Mouse (Mus musculus) lung, postnatal 36 days (tissue): ENCODE data around the gene Sipa1l3.
A peak's percentile ranks its signal among the peaks of the same experiment; 100 is the strongest.

Experiments used
- DNase-seq: peaks from one replicate; pipeline ENCODE4 v3.0.0; 2022; ENCODE audit warnings: mixed read lengths

Gene Sipa1l3

GRCm38 (mm10) chr7:29505337-29506318, 12.8 kb downstream of the Sipa1l3 start:
- peak; percentile 84 for DNase-seq

- DNase-seq: peak; percentile 47
These were observed 13.7 kb downstream of the Sipa1l3 start for GRCm38 (mm10) chr7:29504683-29505290.

DNA sequence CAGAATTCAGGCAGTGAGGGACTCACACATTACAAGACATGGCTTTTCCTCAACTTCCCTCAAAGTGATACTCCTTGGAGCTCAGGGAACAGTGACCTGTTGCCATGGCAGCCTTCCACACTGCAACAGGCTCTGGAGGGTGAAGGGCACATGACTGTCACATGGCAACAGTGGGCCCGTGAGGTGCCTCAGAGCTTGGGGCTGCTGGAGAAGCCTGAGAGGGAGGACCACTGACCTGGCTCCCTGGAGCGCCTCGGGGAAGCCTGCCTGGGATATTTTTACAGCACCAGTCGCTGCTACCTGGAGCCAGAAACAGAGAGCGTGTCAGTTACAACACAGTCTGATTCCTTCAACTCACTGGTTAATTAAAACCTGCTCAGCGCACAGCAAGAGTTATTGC, 14.8 kb downstream of the Sipa1l3 start:
- DNase-seq: peak; percentile 33

DNA sequence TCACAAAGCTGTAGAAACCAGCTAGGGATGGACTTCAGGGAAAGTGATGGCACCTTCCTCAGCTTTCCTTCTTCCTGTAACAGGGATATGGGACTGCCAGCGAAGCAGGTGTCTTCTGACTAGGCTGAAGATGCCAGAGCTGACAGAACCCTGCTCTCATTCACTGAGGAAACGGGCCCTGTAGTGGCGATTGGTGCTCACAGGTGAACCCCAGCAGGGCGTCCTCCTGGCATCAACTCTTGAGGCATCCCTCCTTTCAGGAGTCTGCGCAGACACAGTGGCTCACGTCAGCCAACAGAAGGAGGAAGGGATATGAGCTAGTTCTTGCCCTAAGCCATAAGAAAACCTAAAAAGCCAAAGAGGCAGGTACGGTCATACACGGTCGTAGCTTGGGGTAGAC, 17.2 kb downstream of the Sipa1l3 start:
- no peak for DNase-seq

GRCm38 (mm10) chr7:29499071-29499470, 19.4 kb downstream of the Sipa1l3 start:
- no peak for DNase-seq

- DNase-seq: peak; percentile 68
These were observed 21.4 kb downstream of the Sipa1l3 start for GRCm38 (mm10) chr7:29496953-29497590.

DNA sequence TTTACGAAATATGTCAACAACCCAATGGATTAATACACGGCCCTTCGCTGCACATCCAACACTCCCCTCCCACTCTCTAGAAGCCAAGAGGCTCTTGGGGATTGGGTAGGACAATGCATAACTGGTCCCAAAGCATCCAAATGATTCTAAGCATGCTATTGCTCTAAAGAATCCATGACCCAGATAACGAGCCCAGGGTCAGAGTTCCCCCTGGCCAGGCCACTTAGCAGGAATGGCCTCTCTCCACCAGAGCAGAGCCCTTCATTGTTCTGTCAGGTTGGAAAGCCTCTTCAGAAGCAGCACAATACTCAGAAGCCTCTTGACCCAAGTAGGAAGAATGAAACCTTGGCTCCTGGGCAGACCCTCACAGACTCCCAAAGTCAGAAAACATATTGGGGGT, 22.1 kb downstream of the Sipa1l3 start:
- DNase-seq: peak; percentile 51

DNA sequence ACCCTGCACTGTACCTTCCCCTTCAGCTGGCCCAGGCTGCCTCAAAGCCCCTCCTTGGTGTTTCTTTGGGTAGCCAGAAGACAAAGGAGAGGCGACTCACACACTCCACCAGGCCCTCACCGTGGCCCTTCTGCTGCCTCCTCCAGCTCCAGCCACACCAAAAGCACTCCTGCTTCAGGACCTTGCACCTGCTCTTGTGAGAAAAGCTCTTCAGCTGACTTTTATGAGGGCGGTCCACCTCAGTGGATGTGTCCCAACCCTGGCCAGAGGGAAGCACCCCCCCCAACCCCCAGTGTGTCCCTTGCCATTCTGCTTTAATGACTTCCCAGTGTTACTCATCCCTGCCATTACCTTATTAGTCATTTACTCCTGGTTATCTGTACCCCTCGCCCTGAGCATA, 22.6 kb downstream of the Sipa1l3 start:
- no peak for DNase-seq

DNA sequence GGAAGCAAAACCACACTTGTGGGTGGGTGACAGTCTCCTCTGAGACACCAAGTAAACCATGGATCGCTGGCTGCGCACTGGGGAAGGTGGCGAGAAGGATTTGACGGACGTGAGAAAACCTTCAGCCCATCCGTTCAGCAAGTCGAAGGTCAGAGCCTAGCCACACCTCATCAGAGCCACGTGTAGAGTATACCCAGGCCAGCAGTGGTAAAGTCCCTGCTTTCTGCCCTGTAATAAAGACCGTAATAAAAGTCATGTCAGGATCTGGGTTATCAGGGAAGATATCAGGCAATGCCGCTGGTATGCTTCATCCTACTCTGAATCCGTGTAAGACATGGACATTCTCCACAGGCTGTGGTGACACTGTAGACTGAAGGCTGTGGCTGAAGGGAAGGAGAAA, 23.6 kb downstream of the Sipa1l3 start:
- DNase-seq: no peak

GRCm38 (mm10) chr7:29494015-29494414, 24.4 kb downstream of the Sipa1l3 start:
- no peak for DNase-seq

DNA sequence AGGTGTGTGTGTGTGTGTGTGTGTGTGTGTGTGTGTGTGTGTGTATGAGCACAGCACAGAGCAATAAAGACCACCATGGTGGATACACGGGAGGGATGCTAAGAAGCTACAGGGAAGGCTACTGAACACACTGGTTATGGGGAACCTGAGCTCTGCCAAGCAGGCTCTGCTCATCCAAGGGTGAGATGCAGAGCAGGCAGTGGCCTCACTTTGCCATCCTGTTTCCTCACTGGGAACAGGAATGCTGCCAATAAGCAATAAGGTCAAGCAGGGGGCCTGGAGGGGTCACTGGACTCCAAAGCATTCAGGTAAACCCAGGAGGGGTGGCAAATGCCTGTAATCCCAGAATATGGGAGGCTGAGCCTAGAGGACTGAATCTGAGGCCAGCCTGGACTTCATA, 25.4 kb downstream of the Sipa1l3 start:
- DNase-seq: no peak

DNA sequence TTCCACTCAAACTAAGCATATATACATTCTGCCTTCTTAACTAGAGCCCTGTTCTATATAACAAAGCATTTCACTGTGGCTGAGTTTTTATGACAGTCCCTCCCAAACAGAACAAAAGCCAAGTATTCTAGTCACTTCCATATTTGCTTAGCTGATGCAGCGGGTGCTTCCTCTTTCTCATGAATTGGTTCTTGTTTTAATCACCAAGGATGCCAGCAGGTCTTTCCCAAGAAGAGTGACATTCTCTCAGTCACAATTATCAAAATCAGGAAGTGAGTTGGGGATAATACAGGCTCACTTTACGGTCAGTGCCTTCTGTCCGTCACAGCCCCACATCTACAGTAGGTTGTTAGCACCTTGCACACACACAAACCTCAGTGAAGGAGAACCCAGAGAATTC, 26.6 kb downstream of the Sipa1l3 start:
- peak; percentile 62 for DNase-seq

DNA sequence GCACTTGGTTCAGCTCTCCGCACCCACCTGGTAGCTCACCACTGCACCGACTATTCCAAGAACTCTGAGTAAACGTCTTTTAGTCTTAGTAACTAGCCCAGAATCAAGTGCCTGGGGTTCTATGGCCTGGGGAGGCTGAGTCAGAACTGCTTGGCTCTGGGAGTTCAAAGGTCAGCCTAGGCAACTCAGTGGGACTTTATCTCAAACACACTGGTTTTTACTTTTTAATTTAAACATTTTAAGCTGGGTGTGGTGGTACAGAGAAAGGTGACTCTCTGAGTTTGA, 27.0 kb downstream of the Sipa1l3 start:
- no peak for DNase-seq

GRCm38 (mm10) chr7:29490704-29491470, 27.6 kb downstream of the Sipa1l3 start:
- DNase-seq: peak; percentile 66

DNA sequence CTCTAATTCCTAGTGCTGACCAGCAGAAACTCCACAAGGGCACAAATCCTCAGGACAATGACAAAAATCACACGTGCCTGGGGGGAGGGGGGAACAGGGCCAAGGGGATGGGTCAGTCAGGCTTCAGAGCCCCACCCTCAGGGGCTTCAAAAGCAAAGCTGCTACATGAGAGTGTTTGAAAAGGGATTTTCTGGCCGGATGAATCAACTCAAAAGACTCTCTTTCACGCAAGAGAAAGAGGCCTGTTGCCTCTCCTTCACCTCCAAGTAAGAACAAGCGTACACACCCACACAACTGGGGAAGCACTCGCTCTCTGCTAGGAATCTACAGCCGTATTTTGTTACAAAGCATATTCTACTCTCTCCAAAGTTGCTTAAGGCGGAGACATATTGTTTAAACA, 28.6 kb downstream of the Sipa1l3 start:
- no peak for DNase-seq

- DNase-seq: no peak
These were observed 29.1 kb downstream of the Sipa1l3 start for GRCm38 (mm10) chr7:29489364-29489763.

DNA sequence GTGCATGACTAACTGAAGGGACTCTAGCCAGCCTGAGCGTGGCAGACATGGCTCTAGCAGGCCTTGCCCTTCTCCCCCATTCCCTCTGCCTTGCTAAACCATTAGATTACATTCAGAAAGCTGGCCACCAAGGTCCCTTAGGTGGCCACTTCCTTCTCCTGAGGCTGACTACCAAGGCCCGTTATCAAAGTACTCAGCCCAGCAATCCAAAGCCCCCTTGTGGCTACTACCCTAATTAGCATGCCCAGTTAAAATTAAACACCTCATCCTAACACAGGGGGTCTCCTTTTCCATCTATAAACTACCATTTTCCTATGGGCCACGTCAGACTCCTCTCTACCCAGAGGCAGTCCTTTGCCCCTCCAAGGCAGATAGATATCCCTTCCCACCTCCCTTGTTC, 31.7 kb downstream of the Sipa1l3 start:
- DNase-seq: no peak

DNA sequence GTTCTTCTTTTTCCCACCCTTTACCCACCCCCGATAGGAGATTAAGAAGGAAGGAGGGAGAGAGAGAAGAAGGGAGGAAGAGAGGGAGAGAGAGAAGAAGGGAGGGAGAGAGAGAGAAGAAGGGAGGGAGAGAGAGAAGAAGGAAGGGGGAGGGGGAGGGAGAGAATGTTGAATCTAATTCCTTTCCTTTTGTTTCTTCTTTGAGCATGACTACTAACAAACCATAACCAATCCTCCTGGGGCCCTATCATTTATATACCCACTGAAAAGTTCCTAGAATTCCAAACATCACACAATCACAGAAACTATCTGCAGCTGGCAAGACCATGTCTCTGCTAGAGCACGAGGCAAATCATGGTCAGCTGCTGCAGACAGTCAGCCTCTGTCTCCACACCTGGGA, 32.7 kb downstream of the Sipa1l3 start:
- DNase-seq: no peak

DNA sequence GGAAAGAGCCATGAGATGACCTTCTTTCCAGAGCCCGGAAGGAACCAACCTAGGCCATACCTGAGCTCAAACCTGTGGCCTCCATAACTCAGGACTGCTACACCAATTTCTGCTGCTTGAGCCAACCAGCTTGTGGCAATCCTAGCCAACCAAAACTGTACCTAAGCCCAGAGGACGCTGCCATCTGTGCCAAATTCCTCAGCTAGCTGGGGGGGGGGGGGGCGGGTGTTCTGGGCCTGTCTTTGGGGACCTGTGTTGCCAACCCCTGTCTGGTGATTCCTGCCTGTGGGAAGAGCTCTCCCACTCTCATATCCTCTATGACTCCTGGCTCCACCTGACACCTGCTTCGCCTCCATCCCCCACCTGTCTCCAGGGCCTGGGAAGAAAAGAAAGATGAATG, 34.9 kb downstream of the Sipa1l3 start:
- DNase-seq: no peak

DNA sequence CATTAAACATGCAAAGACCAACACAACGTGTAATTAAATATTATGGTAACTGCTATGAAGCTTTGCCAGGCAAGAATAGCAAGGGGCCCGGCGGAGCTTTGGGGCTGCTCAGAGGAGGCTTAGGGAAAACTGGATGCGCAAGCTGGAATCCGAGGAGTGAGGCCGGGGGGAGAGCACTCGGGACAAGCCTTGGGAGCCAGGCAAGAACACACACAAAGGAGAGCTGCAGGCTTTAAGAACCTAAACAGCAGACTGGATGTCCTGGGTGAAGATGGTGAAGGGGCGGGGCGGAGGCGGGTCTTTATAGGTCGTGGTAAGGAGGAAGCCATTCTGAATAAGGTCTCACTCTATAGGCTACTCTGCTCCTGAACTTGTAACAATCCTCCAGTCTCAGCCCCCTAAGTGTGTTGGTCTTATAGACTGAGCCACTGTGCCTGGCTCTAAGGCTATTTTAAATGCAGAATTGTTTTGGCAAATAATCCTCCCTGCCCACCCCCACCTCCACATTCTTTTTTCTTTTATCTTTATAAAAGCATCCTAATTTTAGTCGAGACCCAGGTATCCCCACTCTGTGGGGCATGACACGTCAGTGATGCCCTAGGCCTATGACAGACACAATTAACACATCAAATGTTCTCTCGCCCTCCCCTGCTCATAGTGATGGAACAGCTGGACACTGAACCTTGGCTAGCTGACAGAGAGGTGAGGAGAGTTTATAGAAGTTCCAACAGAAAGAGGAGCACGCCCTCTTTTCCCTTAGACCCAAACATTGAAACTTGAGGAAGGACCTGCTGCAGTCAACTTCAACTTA, 36.9 kb downstream of the Sipa1l3 start:
- no peak for DNase-seq

DNA sequence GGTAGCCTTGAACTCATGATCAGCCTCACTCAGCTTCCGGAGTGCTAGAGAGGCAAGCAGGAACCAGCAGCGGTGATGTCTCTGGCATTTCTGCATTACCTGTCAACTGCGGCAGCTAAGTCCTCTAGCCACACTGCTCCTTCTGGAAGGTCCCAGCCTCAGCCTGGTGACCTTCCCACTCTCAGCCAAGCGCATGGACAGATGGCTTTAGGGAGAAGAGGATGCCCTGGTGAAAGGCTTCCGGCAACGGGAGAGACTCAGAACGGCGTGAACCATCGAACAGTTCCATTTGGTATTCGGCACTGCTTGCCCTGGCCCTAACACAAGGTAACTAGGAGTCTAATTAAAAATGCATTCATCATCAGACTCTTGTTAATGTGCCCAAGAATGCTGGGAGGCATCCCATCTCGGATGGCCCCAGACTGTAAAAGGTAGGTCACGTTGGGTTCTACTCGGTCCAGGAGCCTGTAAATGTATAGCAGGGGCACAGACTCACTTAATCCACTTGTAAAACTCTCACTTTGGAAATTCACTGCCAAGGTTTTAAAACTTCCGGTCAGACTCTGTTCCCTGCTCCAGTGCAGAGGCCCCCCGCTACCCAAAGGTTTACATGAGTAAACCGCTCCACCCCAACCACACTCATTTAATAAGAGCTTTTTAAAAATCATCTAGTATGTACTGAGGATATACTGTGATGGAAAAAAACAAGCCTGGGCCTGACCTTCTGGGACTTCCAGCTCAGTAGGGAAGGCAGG, 37.7 kb downstream of the Sipa1l3 start:
- DNase-seq: no peak

- DNase-seq: no peak
These were observed 38.3 kb downstream of the Sipa1l3 start for GRCm38 (mm10) chr7:29480183-29480582.
